Mouse (Mus musculus) olfactory bulb, adult 2 months (tissue): ENCODE results near the gene Ache. TPM values are rescaled to one million over a fixed set of nuclear protein-coding genes. Genes with fewer than 3 reads are reported as not detected.

ENCODE experiments used
- H3K27ac ChIP-seq: fragments of 200-500 bp; 2 replicates; pipeline ENCODE4 v1.5.1; 2012; ENCODE audit warnings: low read depth, low read length; ENCODE audit not compliant: insufficient read depth
- H3K4me1 ChIP-seq: fragments of 200-500 bp; 2 replicates; pipeline ENCODE4 v1.6.1; 2012; ENCODE audit warnings: low read length; ENCODE audit not compliant: control insufficient read depth, insufficient read depth
- H3K4me3 ChIP-seq: fragments of 200-500 bp; 2 replicates; pipeline ENCODE4 v1.5.1; 2012; ENCODE audit warnings: mild to moderate bottlenecking, low read depth, low read length, moderate library complexity; ENCODE audit not compliant: insufficient read depth
- CTCF ChIP-seq: fragments of 200-500 bp; IDR thresholded peaks from 2 replicates; pipeline ENCODE4 v1.5.1; 2012; ENCODE audit warnings: low read depth, mild to moderate bottlenecking, low read length, moderate library complexity; ENCODE audit not compliant: insufficient read depth
- POLR2A ChIP-seq: fragments of 200-500 bp; IDR thresholded peaks from 2 replicates; pipeline ENCODE4 v1.6.1; 2012; ENCODE audit warnings: mild to moderate bottlenecking, low read depth, low read length, moderate library complexity; ENCODE audit not compliant: insufficient read depth
- WGBS: fragments of 180-500 bp; shearing (Covaris S2); methylation state at CpG from one replicate; pipeline ENCODE4 v1.1.7; 2018; 5-methylcytosine and 5-hydroxymethylcytosine counted together
- polyA plus RNA-seq: library from polyadenylated mRNA; stranded (reverse); fragments of >200 nt; gene quantifications from 2 replicates; pipeline ENCODE4 v1.2.4, GENCODE M21; 2012; ENCODE audit warnings: low replicate concordance; ENCODE audit not compliant: missing spikeins, insufficient read depth, insufficient read length

The Ache gene
- polyA plus RNA-seq, 1 experiment = not detected

DNA sequence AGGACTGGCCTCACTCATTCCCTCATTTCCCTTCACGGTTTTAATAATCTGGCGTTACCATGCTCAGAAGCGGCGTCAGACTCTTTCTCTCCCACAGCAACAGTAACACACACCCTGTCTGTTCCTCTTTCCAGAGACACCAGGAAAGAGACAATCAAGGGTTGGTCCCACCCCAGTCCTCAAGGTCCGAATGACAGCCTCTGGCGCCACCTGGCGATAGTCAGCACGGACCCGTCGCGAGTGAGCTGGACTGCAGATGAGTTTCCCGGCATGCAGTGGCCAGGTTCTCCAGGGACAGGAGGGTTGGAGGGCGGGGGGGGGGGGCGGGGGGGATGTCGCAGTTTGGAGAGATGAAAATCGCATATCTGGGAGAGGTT lies 676 bp upstream of the Ache start:
- TF ChIP-seq CTCF = peak; percentile 70
- TF ChIP-seq POLR2A = no peak
- H3K27ac ChIP-seq = no peak overlapping the region
- WGBS = under 1% methylated on average over 16 of the region's 16 CpGs
- H3K4me3 ChIP-seq = peak overlapping the region; percentile 81
- H3K4me1 ChIP-seq = peaks cover 21% of the 10 kb centered on the region

DNA sequence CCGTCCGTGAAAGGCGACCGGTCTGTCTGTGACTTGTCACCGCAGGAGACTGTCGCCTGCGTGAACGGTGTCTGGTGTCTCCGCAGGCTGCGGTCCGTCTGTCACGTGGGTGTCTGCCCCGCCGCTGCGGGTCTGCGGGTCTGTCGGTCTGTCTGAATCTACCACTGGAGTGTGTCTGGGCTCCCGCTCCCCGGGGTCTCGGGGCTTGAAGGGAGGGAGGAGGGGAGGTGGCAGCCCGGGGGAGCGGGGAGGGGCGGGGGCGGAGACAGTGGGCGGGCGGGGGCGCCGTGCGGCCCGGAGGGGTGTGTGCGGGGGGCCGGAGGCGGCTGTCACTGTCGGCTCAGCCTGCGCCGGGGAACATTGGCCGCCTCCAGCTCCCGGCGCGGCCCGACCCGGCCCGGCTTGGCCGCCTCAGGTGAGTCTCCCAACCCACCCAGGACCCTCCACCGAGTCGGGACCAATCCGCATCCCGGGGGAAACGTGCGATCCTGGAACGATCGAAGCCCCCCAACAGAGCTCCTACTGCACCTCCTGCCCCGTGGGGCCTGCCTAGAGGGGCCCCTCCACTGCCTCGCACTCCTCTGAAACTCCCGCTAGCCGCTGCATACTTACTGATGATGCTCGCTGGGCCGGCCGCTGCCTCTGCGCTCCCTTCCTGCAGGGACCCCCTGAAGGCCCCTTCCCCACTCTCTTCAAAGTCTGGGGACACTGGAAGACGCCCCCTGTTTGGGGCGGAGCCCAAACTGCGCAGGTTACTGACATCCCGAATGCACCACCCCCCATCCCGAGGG lies 829 bp downstream of the Ache start:
- Histone ChIP-seq H3K4me1 (peaks cover 25% of the 10 kb centered on the region), H3K4me3 (peak overlapping the region; percentile 81), H3K27ac (peak overlapping the region; percentile 89)
- WGBS = under 1% methylated on average over 53 of the region's 65 CpGs
- TF ChIP-seq CTCF (no peak), POLR2A (no peak)

DNA sequence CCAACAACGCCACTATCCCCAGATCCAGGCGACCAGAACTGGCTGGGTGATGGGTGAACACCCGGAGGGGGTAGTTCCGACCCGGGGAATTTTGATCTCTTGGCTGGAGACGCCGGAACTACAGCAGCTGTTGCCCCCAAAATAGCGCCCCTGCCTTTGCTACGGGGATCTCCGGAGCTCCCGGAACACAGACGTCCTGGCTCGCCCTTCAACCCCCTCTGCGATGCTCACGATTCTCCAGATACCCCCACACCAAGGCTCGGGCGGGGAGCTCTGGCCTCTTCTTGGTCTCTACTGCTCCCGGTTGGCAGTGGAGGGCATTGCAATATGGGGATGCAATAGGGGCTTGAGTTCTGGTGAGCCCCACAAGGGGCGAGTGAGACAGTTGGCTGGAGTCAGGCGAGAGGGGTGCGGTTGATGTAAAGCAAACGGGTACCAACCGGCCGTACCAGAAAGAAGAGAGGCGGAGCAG lies 1.7 kb downstream of the Ache start:
- TF ChIP-seq POLR2A = 0 out of 2 replicates have a peak, but pooled peaks have one; percentile 18
- peak; percentile 31; the same call in 1 of the 2 replicates for TF ChIP-seq CTCF
- Histone ChIP-seq H3K4me1 (peaks cover 28% of the 10 kb centered on the region), H3K27ac (peak overlapping the region; percentile 27; the same call in 1 of the 2 replicates), H3K4me3 (peak overlapping the region; percentile 81)
- 5% methylated on average over 25 of the region's 25 CpGs for WGBS

DNA sequence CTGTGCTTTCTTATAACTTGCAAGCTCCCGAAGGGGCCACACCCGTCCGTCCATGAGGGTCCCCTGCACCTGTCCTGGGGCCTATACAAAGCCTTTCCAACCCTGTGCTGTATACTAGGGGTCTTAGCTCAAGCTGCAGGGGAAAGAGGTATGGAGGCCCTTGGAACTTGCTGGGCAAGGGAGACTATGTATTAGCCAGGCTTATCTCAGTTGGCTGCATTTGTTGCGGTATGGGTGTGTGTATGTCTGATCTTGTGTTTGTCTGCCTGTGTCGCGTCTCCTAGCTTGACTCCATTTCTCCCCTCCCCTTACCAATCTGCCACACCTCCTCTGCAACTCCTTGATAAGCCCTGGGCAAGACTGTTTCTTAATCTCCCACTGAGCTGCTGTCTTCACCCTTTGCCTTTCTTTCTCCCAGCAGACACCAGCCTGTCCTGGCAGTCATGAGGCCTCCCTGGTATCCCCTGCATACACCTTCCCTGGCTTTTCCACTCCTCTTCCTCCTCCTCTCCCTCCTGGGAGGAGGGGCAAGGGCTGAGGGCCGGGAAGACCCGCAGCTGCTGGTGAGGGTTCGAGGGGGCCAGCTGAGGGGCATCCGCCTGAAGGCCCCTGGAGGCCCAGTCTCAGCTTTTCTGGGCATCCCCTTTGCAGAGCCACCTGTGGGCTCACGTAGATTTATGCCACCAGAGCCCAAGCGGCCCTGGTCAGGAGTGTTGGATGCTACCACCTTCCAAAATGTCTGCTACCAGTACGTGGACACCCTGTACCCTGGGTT lies 2.5 kb downstream of the Ache start:
- Histone ChIP-seq H3K4me3 (peak overlapping the region; percentile 81), H3K4me1 (peaks cover 29% of the 10 kb centered on the region), H3K27ac (peak overlapping the region; percentile 27; the same call in 1 of the 2 replicates)
- TF ChIP-seq POLR2A (no peak), CTCF (no peak)
- WGBS = 63% methylated on average over 13 of the region's 13 CpGs

DNA sequence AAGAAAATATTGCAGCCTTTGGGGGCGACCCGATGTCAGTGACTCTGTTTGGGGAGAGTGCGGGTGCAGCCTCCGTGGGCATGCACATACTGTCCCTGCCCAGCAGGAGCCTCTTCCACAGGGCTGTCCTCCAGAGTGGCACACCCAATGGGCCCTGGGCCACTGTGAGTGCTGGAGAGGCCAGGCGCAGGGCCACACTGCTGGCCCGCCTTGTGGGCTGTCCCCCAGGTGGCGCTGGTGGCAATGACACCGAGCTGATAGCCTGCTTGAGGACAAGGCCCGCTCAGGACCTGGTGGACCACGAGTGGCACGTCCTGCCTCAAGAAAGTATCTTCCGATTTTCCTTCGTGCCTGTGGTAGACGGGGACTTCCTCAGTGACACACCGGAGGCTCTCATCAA lies 3.4 kb downstream of the Ache start:
- WGBS = 39% methylated on average over 15 of the region's 15 CpGs
- H3K4me3 ChIP-seq = no peak overlapping the region
- H3K4me1 ChIP-seq = peaks cover 33% of the 10 kb centered on the region
- TF ChIP-seq CTCF (no peak), POLR2A (no peak)
- no peak overlapping the region for H3K27ac ChIP-seq

DNA sequence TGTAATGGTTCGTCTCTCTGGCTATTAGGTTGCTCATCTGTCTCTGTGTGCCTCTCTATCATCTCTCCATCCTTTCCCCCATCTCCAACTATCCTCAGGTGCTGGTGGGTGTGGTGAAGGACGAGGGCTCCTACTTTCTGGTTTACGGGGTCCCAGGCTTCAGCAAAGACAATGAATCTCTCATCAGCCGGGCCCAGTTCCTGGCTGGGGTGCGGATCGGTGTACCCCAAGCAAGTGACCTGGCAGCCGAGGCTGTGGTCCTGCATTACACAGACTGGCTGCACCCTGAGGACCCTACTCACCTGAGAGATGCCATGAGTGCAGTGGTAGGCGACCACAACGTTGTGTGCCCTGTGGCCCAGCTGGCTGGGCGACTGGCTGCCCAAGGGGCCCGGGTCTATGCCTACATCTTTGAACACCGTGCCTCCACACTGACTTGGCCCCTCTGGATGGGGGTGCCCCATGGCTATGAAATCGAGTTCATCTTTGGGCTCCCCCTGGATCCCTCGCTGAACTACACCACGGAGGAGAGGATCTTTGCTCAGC lies 4.1 kb downstream of the Ache start:
- WGBS = 85% methylated on average over 15 of the region's 15 CpGs
- TF ChIP-seq CTCF = no peak
- no peak for TF ChIP-seq POLR2A

DNA sequence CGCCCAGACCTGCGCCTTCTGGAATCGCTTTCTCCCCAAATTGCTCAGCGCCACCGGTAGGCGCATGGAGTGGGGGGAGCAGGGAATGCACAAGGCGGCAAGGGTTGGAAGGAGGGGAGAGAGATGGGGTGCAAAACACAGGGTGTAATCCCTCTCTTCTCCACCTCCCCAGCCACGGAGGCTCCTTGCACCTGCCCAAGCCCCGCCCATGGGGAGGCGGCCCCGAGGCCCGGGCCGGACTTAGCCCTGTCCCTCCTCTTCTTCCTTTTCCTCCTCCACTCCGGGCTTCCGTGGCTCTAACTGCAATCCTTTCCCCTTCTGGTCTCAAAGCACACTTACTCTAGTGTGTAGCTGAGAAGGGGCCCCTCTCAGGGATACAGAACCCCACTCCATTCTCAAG lies 6.0 kb downstream of the Ache start:
- H3K4me1 ChIP-seq = peaks cover 31% of the 10 kb centered on the region
- peak overlapping the region; percentile 40 for H3K4me3 ChIP-seq
- TF ChIP-seq POLR2A (no peak), CTCF (no peak)
- H3K27ac ChIP-seq = peak overlapping the region; percentile 52
- 0% methylated on average over 15 of the region's 15 CpGs for WGBS

More for the DNA sequence above, 4.1 kb downstream of the Ache start:
- no peak overlapping the region for H3K27ac ChIP-seq
- no peak overlapping the region for H3K4me3 ChIP-seq
- peaks cover 37% of the 10 kb centered on the region for H3K4me1 ChIP-seq

DNA sequence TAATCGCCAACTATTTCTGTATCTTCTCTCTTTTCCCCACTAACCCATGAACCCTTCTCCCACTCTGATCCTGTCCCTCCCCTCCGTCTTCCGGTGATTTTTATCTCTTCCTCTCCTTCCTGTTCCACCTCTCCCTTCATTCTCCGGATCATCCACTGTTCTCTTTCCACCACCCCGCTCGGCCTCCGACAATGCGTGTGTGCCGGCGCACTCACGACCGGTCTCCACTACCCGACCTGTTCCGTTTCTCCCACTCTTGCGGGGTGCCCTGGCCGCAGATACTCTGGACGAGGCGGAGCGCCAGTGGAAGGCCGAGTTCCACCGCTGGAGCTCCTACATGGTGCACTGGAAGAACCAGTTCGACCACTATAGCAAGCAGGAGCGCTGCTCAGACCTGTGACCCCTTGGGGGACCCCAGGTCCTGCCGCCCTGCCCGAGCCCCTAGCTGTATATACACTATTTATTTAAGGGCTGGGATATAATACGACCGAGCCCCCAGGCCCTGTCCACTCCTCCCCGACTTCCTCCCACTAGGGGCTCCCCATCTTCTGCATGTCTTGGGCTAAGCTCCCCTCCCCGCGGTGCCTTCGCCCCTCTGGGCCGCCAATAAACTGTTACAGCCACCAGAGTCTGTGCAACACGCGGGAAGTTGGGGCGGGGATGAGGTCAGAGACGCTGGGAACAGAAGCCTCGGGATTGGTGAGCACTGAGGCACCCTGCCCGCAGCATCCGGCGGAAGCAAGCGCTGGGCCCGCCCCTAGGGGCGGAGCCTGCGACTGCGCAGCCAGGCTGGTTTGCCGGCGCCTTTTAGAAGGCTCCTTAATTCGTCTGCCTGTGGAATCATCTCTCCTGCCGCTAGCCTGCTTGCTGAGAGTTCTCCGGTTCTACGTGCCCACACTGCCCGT lies 6.8 kb downstream of the Ache start, which contains the start of gene Ufsp1:
Gene Ufsp1 (plus strand): TSS at position 791 of the 905 bp plus-strand sequence.
- TF ChIP-seq POLR2A = peak; percentile 67
- no peak for TF ChIP-seq CTCF
- peaks cover 29% of the 10 kb centered on the region for H3K4me1 ChIP-seq
- WGBS = under 1% methylated on average over 52 of the region's 52 CpGs
- H3K27ac ChIP-seq = peak within 1 kb of the TSS; percentile 52
- H3K4me3 ChIP-seq = peak within 1 kb of the TSS; percentile 52
